Mouse (Mus musculus): ENCODE data around the gene 4931440F15Rik.

GRCm38 (mm10) chr11:29815670-29816069, 9.8 kb downstream of the 4931440F15Rik start:
- no peak for TF ChIP-seq E2F4 (IDR thresholded peaks at IDR 0.05; ENCODE audit: borderline replicate concordance, low read depth, low read length)
- TF ChIP-seq MAX (IDR thresholded peaks at IDR 0.05; ENCODE audit: low read length) = no peak
- no peak for TF ChIP-seq POLR2AphosphoS2 (IDR thresholded peaks at IDR 0.05; ENCODE audit: low read length)
- TF ChIP-seq UBTF (IDR thresholded peaks at IDR 0.05; ENCODE audit: borderline replicate concordance, insufficient read depth, low read depth, low read length) = no peak
- TF ChIP-seq CTCF (IDR thresholded peaks at IDR 0.05 in 2 of 3, conservative IDR thresholded peaks at IDR 0.05 in 1 of 3; ENCODE audit: control insufficient read depth in 1 of 3, insufficient read depth in 1 of 3, low read depth in 2 of 3, low read length in 3 of 3, poor library complexity in 1 of 3, severe bottlenecking in 1 of 3) = no peak
- no peak for TF ChIP-seq POLR2A (IDR thresholded peaks at IDR 0.05; ENCODE audit: control insufficient read depth in 1 of 2, insufficient read depth in 1 of 2, low read depth in 1 of 2, low read length in 2 of 2, poor library complexity in 1 of 2)
- no peak for TF ChIP-seq TCF12 (IDR thresholded peaks at IDR 0.05; ENCODE audit: low read depth, low read length)
- TF ChIP-seq CHD2 (IDR thresholded peaks at IDR 0.05; ENCODE audit: low read length) = no peak
- TF ChIP-seq MYC (IDR thresholded peaks at IDR 0.05; ENCODE audit: low read depth, low read length) = no peak
- TF ChIP-seq MAFK (IDR thresholded peaks at IDR 0.05; ENCODE audit: borderline replicate concordance, low read depth, low read length) = no peak
- TF ChIP-seq TBP (IDR thresholded peaks at IDR 0.05; ENCODE audit: low read depth, low read length) = no peak; the same call in 1 of the 2 replicates
- TF ChIP-seq ZMIZ1 (IDR thresholded peaks at IDR 0.05; ENCODE audit: low read depth, low read length) = no peak
- no peak for TF ChIP-seq EP300 (IDR thresholded peaks at IDR 0.05; ENCODE audit: low read depth in 1 of 2, low read length in 2 of 2)
- TF ChIP-seq GATA1 (IDR thresholded peaks at IDR 0.05; ENCODE audit: low read depth, low read length) = no peak
